Mouse (Mus musculus) right cerebral cortex, postnatal 10 days (tissue): ENCODE results near the gene Nrip2.
"Not testable (repeated sequence)": the region's sequence is repeated elsewhere in the genome, so short reads cannot be mapped to it uniquely, and the experiment has no call there.

Experiments
- DNase-seq, 2 experiments: peaks; one replicate each; pipeline ENCODE4 v3.0.0; 2021; ENCODE audit warnings: low spot score in 2 of 2

Gene Nrip2

GRCm38 (mm10) chr6:128398996-128399395 is at the start of gene Nrip2:
Gene Nrip2 (plus strand): TSS chr6:128399296.
- DNase-seq = no peak

- DNase-seq = peak; percentile 63 to 75
Observed at GRCm38 (mm10) chr6:128349711-128350110, 49.4 kb upstream of the Nrip2 start.

- no peak for DNase-seq
Observed at GRCm38 (mm10) chr6:128354140-128354539, 45.0 kb upstream of the Nrip2 start.

DNA sequence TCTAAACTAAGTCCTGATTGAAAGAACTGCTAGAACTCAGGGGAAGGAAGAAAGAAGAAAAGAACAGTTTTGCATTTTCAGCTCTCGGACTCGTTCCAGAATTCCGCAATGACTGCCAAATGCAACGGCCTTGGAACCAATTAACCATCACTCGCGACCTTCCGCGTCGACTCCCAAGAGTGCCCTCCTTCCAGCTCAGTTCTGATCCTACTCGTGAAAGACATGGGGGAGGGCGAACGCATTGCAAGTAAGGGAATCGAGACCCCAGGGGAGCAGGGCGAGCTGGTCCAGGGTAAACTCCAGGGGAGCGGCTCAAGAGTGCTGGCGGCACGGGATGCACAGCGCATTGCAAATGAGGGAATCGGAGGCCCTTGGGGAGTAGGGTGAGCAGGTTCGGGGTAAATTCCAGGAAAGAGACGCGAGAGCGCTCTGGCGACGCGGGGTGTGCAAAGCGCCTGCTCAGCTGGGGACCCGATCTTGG is 43.9 kb upstream of the Nrip2 start:
- peak; percentile 77 to 83 for DNase-seq

DNA sequence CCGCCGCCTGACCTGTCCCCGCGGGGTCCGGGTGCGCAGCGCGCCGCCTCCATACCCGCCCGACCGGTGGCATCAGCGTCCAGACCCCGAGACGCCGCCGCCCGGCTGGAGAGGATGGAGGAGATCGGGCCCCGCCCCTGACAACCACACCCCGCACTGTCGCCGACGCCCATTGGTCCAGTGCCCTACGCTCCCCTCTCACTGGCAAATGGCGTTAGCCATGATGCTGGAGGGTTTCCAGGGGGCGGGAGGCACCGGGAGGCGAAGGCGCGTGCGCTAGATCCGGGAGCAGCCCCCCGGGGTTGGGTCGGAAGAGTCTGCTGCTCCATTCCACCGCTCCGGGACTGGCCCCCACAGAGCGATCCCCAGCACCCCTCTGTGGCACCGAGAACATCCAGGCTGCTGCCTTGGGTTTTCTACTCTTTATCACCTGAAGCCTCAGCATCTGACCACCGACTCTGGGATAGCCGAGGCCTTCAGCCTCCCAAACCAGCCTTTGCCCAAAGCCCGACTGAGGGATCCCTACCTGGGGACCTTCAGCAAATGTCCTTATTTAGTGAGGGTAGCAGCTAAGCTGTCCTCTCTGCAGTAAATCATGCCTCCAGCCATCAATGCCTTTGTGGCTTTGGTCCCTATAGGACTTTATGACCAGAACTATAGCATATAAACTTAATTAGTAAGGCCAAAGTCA is 43.2 kb upstream of the Nrip2 start, which contains the start of gene Tulp3:
Gene Tulp3 (minus strand): TSS at position 126 of the 691 bp plus-strand sequence.
- peak; percentile 99 for DNase-seq

- peak; percentile 76 to 84 for DNase-seq
Observed at GRCm38 (mm10) chr6:128358999-128359398, 40.1 kb upstream of the Nrip2 start.

GRCm38 (mm10) chr6:128361901-128362300 is 37.2 kb upstream of the Nrip2 start:
- DNase-seq = no peak

GRCm38 (mm10) chr6:128362381-128363006 is 36.6 kb upstream of the Nrip2 start, which contains the start of the genes Rhno1 and Foxm1:
Gene Rhno1 (minus strand): TSS chr6:128362911.
Gene Foxm1 (plus strand): TSS chr6:128362967.
- peak; percentile 88 to 91 for DNase-seq

DNA sequence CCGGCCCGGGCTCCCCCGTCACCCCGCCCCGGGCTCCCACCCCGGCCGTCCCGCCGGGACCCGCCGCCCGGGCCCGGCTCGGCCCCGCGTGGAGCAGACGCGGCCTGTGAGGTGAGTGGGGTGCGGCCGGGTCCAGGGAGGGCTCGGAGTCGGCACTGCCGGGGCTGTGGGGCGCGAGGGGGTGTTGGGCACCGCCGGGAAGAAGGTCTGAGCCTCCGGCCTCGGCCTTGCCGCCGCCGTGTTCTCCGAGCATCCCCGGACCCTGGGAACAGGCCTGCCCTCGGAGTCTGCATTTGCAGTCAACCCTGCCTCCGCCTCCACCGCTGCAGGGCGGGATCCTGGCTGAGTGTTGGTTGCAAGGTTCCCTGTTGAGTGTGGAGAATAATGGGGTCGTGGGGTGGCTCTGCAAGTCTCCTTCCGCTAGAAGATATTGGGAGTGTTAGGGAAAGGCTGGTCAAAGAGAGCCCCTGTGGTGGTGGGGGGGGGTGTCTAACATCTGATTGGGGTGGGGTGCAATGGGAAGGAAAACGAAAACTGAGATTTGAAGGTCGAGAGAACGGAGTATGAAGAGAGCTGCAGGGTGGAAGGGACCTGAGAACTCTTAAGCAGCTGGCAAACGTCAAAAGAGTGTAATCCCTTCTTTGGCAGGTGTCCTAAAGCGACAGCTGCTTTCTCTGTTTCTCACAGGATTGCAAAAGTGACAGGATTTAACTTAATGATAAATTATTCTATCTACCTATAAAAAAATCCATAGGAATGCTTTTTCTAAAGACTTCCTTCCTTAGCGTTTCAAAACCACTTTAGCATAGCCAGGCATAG is 35.9 kb upstream of the Nrip2 start:
- no peak for DNase-seq

- DNase-seq = no peak
Observed at GRCm38 (mm10) chr6:128364721-128365120, 34.4 kb upstream of the Nrip2 start.

- DNase-seq = no peak
Observed at GRCm38 (mm10) chr6:128366466-128366865, 32.6 kb upstream of the Nrip2 start.

DNA sequence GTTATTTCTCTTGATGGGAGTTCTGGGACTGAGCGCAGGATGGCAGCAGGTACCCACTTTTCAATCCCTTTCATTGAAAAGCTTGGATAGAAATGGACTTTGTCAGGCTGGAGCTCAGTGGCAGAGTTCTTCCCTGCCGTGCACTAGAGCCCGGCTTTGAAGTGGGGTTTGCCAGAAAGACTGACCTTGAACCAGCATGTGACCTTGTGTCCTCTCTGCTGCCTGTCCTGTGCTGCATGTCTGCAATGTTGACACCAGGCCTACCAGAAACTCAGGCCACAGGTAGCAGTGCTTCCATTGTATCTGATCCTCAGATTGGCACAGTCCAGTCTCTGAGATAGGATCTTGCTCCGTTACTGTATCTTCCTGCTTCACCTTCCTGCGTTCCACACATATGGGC is 29.1 kb upstream of the Nrip2 start:
- no peak for DNase-seq

GRCm38 (mm10) chr6:128375192-128375591 is 23.9 kb upstream of the Nrip2 start, which contains the start of the genes Tex52 and Gm44596:
Gene Tex52 (plus strand): TSS chr6:128375456.
Gene Gm44596 (plus strand): TSS chr6:128375503.
- DNase-seq = peak in 1 of 2 experiments; percentile 57

- DNase-seq = no peak
Observed at GRCm38 (mm10) chr6:128376371-128377085, 22.6 kb upstream of the Nrip2 start.

DNA sequence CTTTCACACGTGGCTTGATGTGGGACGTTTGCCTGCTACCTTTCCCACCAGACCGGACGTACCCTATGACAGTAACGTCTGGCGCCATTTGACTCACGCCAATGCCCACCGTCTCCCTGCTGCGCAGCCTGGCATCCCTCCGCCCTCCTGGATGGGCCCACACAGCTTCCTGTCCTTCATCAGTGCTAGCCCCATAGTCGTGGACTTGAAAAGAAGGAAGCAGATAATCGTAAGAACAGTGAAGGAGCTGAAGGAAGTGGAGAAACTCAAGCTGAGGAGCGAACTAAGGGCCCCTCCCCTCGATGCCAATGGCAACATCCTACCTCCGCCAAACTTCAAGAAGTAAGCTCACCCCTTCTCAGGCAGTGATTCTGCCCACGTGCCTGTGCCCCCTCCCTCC is 19.5 kb upstream of the Nrip2 start:
- no peak for DNase-seq

GRCm38 (mm10) chr6:128380594-128381167 is 18.4 kb upstream of the Nrip2 start:
- not testable (repeated sequence) for DNase-seq

GRCm38 (mm10) chr6:128381254-128381653 is 17.8 kb upstream of the Nrip2 start:
- no peak for DNase-seq

GRCm38 (mm10) chr6:128383752-128384151 is 15.3 kb upstream of the Nrip2 start:
- no peak for DNase-seq

GRCm38 (mm10) chr6:128385026-128385425 is 14.1 kb upstream of the Nrip2 start:
- DNase-seq = no peak

- no peak for DNase-seq
Observed at GRCm38 (mm10) chr6:128389185-128389584, 9.9 kb upstream of the Nrip2 start.

GRCm38 (mm10) chr6:128390683-128391082 is 8.4 kb upstream of the Nrip2 start:
- no peak for DNase-seq
